Mouse (Mus musculus) layer of hippocampus, adult 2 months (tissue): ENCODE data around the gene Slc7a1. TPM values are rescaled to one million over a fixed set of nuclear protein-coding genes. Genes with fewer than 3 reads are reported as not detected.

Experiments
- DNase-seq, 2 experiments: peaks; one replicate each; pipeline ENCODE4 v3.0.0; 2022; ENCODE audit warnings: low spot score in 2 of 2
- H3K27ac ChIP-seq: fragments of 200-600 bp; 2 replicates; pipeline ENCODE4 v1.8.1; 2022
- H3K4me3 ChIP-seq: fragments of 200-600 bp; 2 replicates; pipeline ENCODE4 v1.8.1; 2022; ENCODE audit warnings: mild to moderate bottlenecking
- CTCF ChIP-seq: fragments of 200-600 bp; conservative IDR thresholded peaks from 2 replicates; pipeline ENCODE4 v1.8.1; 2022; ENCODE audit warnings: antibody characterized with exemption, mild to moderate bottlenecking, moderate library complexity
- total RNA-seq, 2 experiments: library from RNA; stranded (reverse); gene quantifications; 2 replicates each; pipeline ENCODE4 v1.2.3; 2021

The Slc7a1 gene
- total RNA-seq, 2 experiments from 2014 or later = 24.4 to 25.9 TPM

DNA sequence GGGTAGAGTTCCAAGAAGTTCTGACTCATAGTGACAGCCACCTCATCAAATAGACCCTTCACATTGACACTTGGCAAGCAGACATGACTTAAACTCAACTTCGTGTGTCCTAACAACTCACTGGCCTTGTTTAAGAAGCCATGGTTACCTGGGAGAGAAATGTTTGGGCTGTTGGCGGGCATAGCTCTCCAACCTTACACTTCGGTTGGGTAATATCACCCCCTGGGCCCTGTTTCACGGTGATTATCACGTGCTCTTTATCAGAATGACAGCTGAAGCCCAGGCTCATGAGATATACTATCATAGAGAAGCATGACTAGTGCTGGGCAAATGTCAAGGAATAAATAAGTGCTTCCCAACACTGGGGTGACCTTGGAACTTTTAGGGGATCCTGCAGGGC is 119.4 kb downstream of the Slc7a1 start:
- Histone ChIP-seq H3K4me3 (no peak overlapping the region), H3K27ac (no peak overlapping the region)
- TF ChIP-seq CTCF = no peak
- no peak for DNase-seq

GRCm38 (mm10) chr5:148278233-148278632 is 121.5 kb downstream of the Slc7a1 start:
- H3K4me3 ChIP-seq = no peak overlapping the region
- H3K27ac ChIP-seq = no peak overlapping the region
- DNase-seq = no peak
- TF ChIP-seq CTCF = no peak

Other genes starting within 250 kb of the Slc7a1 start
- 100 to 1,000 TPM; 221 to 227 TPM for gene Ubl3, start 152.9 kb upstream of the Slc7a1 start, total RNA-seq